In genomic region chr6:51118833-51119535, GRCm38 (mm10) we compare ENCODE assay signal across 8 mouse cellular contexts.
DNase-seq lines count a peak whose midpoint lies in the region; ATAC-seq and TF ChIP-seq lines count a peak whose summit lies in the region.

No protein-coding gene starts in this region.

- WGBS in kidney, embryonic 16.5 days: 52% methylated on average over 9 of the region's 9 CpGs
- WGBS in cerebellum, adult 2 months: 55% methylated on average over 9 of the region's 9 CpGs

- no peak overlapping the region for H3K4me3 ChIP-seq in kidney, embryonic 16.5 days (ENCODE audit: low read length)
- no peak overlapping the region for H3K4me3 ChIP-seq in cerebellum, adult 2 months (replicated peaks; ENCODE audit: insufficient read depth, low read depth, low read length)

- H3K27ac ChIP-seq in kidney, embryonic 16.5 days (ENCODE audit: low read length): peak overlapping the region; percentile 35
- H3K27ac ChIP-seq in cerebellum, adult 2 months (ENCODE audit: insufficient read depth, low read length): no peak overlapping the region

- TF ChIP-seq POLR2A in brain, embryonic 14.5 days (IDR thresholded peaks at IDR 0.05; ENCODE audit: borderline replicate concordance, extremely low read depth, insufficient read depth, insufficient read length, poor library complexity, severe bottlenecking): no peak
- no peak for TF ChIP-seq POLR2A in cerebellum, adult 2 months (IDR thresholded peaks at IDR 0.05; ENCODE audit: borderline replicate concordance, insufficient read depth, low read length)

- ATAC-seq in kidney, embryonic 16.5 days (ENCODE audit: low FRiP score, low TSS enrichment): no peak
- ATAC-seq in neutrophil, adult 5-6 weeks (ENCODE audit: extremely low read depth, insufficient number of reproducible peaks, low FRiP score, poor library complexity, severe bottlenecking): peak; percentile 51; the same call in 1 of the 2 replicates

- no peaks in the 10 kb centered on the region for H3K36me3 ChIP-seq in kidney, embryonic 16.5 days (ENCODE audit: insufficient read depth, low read length)

- H3K27me3 ChIP-seq in kidney, embryonic 16.5 days (ENCODE audit: insufficient read depth, low read length): no peaks in the 10 kb centered on the region
- H3K27me3 ChIP-seq in cerebellum, adult 2 months (ENCODE audit: control insufficient read depth, insufficient read depth, low read length): no peaks in the 10 kb centered on the region; the same call in 1 of the 2 replicates

- no peak overlapping the region for H3K9ac ChIP-seq in kidney, embryonic 16.5 days (replicated peaks; ENCODE audit: low read length)

- no peak for TF ChIP-seq CTCF in brain, embryonic 14.5 days (IDR thresholded peaks at IDR 0.05; ENCODE audit: borderline replicate concordance, extremely low read depth, insufficient read depth, insufficient read length)
- no peak for TF ChIP-seq CTCF in cerebellum, adult 2 months (IDR thresholded peaks at IDR 0.05; ENCODE audit: borderline replicate concordance, insufficient read depth, low read depth, low read length)

- H3K9me3 ChIP-seq in kidney, embryonic 16.5 days (ENCODE audit: low read length): no peaks in the 10 kb centered on the region

- H3K4me2 ChIP-seq in kidney, embryonic 16.5 days (replicated peaks; ENCODE audit: low read depth, low read length): no peak overlapping the region

- H3K4me1 ChIP-seq in kidney, embryonic 16.5 days (ENCODE audit: insufficient read depth, low read length): peaks cover 10% of the 10 kb centered on the region; the same call in 1 of the 2 replicates
- H3K4me1 ChIP-seq in cerebellum, adult 2 months (ENCODE audit: control insufficient read depth, insufficient read depth, low read length): no peaks in the 10 kb centered on the region

- no peak for DNase-seq in kidney, adult 8-10 months
- peak; percentile 22 for DNase-seq in brain, embryonic 14.5 days (ENCODE audit: low read depth)
- peak; percentile 56 for DNase-seq in fibroblast of lung, adult 2 months (ENCODE audit: low read depth)
- no peak for DNase-seq in cerebellum, adult 18-20 months
- DNase-seq in left cerebral cortex, adult 11 months (ENCODE audit: low spot score): no peak
- DNase-seq in cerebellum, adult 2 months: no peak

Comparison
In these comparisons a context has a peak if more than half of its experiments do, and no peak if none do; other contexts are left out.
1. DNase-seq: peak in brain, embryonic 14.5 days (single experiment) and fibroblast of lung, adult 2 months (single experiment); none in kidney, adult 8-10 months (0 of 2), cerebellum, adult 18-20 months (0 of 2), left cerebral cortex, adult 11 months (single experiment) and cerebellum, adult 2 months (0 of 2).